Mouse (Mus musculus) lung, postnatal 4 days (tissue): Measurements from ENCODE around the gene Sash1.

Source experiments
- DNase-seq, 2 experiments: peaks; one replicate each; pipeline ENCODE4 v3.0.0; 2021

The Sash1 gene

DNA sequence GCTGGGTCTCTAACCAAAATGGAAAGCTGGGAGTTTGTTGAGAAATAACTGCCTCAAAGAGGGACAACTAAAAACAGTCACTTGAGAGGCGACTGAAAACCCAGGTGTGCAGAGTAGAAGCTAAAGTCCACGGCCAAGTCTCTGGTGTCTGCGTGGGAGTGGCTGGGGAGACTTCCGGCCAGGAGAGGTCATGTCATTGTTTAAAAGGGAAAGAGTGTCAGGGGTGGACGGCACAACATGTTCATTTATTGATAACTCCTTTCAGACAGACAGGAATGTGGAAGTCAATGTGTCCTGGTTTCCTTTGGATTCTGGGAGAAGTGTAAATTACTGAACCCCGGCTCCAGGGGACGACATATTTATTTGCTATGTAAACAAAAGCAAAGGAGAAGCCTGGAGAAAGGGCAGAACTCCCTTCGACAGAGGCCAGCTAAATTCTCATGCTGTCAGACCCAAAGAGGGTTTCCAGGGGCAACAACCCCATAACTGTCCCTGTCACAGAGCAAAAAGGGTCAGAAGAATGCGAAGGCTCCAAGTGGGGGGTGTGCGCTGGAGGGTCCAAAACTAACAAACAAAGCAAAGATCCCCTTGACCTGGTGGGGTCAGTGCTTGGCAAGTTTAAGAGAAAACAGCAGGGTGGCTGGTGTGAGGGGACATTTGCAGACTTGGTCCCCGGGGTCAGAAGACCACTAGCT, 100.3 kb downstream of the Sash1 start:
- DNase-seq, result no peak

DNA sequence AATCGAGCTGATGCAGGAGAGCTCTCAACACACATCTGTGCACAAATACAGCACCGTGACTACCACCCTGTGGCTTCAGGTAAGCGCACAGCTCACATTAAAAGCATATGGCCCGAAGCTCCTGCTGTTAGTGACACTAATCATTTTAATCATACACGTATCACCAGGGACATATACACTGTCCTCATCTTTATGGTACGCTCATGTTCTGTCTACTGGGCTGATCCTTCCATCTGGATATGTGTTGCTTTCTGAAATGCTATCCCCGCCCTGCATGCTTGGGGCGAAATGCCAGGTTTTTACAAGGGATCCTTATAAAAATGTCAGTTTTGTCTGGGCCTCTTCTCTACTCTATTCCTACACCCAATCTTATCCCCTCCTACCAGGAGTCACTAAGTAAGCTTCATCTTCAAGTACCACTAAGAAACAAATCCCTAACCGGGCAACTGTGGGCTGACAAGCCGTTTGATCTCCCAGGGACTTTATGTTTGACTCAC, 103.9 kb downstream of the Sash1 start:
- no peak for DNase-seq

DNA sequence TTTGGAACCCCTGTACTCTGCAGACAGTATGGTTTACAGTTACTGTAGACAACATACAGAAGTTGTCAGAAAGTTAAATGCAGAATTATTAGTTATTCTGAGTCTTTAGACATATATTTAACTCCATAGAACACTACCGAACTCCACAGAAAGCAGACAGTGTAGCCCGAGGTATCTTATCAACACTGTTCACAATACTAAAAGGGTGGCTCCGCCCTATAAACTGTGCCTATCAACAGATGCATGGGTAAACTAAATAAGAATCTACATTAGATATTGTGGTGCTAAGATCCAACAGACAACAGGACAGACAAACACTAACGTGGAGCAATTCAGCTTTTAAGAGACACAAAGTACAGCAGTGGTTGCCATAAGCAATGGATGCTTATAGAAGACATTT, 106.0 kb downstream of the Sash1 start:
- no peak for DNase-seq

DNA sequence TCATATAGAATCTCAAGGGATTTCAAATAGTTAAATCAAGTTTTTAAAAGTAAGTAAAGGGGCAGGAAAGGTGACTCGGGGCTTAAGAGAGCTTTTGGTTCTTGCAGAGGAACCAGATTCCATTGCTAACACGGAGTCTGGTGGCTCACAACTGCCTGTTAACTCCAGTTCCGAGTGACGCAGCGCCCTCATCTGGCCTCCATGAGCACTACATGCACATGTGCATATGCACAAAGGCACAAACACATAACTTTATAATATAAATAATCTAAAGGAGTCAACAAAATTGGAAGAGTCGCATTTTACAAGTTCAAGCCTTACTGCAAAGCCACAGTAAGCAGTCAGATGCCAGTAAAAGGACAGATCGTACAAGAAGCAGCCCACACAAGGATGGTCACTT, 107.0 kb downstream of the Sash1 start:
- no peak for DNase-seq

DNA sequence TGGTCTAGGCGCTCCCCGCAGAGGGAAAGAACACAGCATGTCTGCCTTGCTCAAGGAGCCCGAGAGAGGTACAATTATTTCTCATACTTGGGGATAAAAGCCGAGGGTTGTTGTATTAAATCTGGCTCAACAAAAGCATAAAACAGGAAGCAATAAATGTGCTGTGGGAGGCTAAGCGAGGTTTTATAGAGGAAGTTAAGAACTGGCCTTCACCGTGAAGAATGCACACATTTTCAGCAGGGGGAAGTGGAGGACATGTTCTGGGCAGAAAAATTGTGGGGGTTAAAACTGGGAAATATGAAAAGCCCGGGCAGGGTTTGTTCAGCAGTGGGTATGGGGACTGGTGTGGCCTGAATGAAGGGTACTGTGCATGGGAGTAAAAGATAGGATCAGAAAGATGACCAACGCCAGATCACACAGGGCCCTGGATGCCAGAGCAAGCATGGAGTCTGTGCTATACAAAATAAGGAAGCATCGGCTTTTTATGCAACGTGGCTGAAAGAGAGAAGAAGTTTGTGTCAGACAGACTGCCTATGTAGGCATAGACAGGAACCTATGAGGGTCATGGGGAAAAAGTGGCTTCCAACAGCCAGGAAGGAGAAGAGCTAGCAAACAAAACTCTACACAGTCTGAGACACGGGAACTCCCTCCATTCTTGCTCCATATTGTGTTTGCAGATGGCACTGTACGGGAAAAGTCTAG, 108.2 kb downstream of the Sash1 start:
- DNase-seq, result no peak

DNA sequence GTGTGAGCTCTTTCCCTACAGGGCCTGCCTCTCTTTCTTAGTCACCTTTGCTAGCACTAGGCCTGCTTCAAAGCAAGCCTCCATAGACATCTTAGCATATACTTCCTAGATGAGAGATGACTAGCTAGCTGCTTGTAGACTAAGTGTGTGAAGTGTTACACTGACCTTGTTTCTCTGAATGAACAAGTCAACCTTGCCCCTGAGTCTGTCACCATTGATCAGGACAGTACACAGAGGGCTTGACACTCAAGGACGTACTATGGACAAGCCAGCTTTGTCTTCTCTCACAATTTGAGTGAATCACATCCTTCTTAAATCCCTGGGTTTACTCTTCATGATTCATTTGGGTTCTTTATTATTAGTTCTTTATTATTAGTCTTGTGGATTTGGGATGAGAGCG, 109.1 kb downstream of the Sash1 start:
- no peak for DNase-seq

DNA sequence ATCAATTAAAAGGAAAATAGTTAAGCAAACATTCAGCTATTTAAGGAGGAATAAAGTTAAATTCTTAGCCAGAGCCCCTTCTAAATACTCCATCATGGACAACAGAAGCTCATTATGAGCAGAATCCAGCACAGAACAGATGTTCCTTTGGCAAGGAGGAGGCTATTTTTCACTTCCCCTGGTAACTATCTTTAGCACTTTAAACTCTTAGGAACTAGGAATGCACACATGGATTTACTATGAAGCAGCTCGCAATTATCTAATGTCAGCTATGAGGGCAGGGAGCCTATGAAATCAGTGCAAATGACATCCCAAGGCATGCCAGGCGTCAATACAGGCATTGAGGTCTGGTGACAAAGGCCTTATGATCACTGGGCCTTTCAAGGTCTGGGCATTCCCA, 110.1 kb downstream of the Sash1 start:
- no peak for DNase-seq

DNA sequence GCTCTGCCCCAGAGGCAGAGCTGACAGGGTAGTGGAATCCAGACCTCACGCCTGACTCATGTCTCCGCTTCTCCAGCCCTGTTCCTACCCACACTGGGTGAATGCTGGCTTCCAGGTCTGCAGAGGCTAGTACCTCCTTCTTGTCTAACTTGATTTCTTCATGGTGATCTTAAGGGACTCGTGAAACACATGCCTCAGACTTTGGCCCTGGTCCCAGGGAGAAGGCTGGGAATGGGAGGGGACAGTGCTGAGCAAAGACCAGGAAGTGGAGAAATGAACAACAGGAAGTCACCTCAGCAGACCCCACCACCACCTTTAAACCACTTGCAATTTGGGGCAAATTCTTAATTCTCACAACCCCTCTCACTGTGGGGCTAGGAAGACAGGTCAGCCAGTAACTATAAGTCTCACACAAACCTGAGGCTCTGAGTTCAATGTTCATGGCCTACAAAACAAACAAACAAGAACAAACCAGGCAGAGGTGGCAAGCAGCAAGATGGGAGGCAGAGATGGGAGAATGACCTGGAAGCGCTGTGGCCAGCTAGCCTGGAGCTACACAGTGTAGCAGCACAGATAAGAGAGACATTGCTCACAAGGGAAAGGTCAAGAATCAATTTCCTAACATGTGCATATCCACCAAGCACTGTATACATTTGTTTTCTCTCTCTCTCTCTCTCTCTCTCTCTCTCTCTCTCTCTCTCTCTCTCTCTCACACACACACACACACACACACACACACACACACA, 113.2 kb downstream of the Sash1 start:
- DNase-seq, result peak; percentile 61 to 75

DNA sequence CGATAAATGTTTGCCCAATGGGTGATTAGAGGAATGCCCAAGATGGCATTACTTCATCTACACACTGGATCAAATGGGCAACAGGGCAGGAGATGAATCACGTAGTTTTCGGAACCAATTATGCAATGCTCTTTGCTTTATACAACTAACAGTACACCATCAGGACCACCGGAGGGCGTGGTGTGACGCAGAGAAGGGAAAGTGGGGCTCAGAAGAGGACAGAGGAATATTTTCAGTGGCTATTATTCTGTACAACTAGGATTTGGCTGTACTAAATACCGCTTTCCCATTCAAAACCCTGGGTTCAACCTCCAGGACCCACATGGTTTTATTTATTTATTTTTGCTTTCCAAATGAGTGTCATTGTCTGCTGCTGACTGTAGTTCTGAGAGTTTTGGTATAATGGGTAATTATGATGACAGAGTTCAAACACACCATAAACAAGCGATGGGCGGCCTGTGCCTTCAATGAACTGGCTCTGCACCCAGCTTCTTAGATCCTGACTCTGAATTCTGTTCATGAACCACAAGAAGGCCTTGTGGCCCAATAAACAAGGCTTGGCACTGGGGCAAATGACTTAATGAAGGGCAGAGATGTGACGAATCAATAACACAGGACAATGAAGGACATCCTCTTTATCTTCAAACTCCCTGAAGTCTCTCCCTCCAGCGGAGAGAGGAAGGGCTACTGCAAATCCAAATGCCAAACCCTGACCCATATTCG, 114.8 kb downstream of the Sash1 start:
- DNase-seq, result no peak

DNA sequence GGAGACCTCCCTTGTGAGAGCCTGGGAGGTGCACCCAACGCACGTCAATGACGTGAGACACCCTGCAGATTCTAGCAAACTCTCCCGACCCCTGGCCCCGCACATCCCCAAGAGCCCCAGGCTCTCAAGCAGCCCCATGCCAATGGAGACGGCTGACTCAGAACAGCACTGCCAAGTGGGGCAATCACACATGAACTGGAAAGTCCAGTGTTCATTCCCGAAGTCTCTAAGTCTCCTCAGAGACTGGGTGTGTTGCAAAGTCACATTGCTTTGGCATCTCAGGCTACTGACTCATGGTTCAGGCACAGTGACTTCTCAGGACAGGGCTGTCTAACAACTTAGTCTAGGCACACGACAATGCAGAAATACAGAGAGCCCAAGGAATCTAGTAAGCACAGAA, 117.2 kb downstream of the Sash1 start:
- DNase-seq, result no peak

DNA sequence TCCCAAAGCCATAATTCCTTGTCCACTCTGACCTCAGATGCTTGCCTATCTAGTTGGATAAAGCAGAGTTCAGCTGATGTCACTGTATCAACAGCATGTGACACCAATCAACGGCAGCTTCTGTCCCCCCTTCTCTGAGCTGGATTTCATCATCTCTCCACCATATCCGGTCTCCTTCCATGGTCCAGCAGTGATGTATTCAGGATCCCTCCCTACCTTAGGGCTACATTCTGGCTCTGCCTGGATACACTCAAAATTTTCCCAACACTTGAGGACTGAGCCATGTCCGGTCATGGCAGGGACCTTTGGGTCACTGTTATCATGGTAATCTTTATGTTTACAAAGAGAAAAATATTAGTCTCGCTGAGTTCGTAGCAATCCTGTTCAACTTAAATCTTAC, 118.5 kb downstream of the Sash1 start:
- no peak for DNase-seq

DNA sequence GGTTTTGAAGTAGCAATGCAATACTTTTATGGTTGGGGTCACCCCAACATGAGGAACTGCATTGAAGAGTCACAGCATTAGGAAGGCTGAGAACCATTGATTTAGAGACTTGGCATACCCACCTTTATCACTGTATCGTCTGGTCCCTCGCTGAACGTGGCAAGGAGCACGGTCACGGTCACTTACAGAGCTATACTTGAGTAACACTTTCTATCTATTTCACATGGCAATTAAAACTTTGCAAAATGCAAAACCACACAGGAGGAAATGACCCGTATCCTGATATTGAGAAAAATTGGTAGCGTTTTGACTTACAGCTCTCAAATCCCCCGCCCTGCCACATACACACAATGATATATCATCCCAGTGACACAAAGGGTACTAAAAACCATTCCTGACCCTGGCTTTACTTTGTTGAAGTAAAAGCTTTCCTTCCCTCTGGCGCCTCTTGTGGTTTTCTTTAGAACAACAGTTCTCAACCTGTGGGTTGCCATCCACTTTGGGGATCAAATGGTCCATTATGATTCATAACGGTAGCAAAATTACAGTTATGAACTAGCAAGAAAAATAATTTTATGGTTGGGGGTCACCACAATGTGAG, 119.8 kb downstream of the Sash1 start:
- DNase-seq, result peak in 1 of 2 experiments; percentile 31

DNA sequence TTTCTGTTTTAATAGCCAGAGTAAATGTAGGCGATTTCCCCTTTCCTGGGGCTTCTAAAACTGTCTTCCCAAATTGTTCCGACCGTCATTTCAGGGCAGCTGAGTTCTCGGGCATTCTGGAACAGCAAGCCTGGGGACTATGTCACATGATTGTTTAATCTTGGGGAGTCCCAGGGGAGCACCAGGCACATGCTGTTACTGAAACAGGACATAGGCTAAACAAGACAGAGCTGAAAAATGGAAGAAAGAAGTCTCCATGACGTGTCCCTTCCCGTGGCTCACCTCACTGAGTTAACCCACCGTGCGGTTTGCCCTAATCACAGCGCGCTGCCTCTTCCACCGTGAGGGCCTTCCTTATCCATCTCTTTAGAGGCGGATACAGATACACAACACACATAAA, 123.1 kb downstream of the Sash1 start:
- DNase-seq, result no peak

DNA sequence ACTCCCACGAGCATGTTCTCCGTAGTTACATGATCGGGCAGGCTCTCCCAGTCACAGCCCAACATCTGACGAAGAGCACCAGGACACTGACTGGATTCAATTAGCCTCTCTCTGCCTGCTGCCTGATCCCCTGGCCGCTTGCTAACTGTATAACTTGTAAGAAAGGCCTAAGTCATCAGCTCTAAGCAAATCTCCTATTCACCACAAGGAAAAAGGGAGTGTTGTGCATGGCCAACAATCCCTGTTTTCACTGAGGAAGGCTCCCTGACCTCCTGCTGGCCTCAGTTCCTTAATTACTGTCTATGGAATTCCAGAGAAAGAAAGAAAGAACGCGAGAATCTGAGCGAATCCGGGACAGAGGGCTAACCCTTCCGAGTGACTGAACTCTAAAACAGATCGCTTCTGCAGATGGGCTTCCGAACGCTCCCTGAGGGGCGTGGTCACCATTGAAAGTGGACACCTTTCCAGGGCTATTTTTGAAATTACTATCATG, 123.6 kb downstream of the Sash1 start:
- DNase-seq, result peak; percentile 29 to 45

DNA sequence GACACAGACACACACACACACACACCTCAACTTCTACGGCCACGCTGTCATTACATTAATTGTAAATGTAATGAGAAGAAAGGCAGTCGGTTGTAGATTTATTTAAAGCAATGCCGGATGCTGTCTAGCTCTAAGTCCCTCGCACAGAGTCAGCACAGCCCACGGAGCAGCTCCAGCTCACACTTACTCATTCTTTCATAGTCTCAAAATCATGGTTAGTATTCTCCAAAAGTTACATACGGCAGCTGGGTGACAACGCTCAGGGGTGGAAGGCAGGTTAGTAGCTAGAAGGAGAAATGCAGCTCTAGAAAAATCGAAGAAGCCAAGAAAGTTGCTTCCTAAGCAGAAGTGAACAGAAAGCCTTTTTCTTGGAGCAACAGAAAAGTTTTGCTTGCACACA, 124.2 kb downstream of the Sash1 start:
- no peak for DNase-seq

DNA sequence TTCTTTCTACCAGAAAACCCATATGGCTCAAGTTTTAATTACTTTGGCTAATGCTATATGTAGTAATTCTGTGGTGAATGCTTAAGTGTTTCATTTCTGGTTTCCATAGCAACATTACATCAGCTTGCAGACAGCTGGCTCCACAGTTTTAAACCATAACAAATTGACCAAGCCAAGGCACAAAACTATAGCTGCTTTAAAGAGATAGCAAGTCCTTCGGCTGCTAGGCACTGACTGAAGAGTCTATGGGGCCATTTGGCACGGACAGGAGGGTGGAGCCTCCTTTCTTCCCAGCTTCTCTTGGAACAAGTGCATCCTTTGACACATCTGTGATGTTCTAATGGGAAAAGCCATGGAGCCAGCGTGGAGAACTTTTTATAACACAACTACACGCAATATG, 125.3 kb downstream of the Sash1 start:
- peak; percentile 48 to 77 for DNase-seq

DNA sequence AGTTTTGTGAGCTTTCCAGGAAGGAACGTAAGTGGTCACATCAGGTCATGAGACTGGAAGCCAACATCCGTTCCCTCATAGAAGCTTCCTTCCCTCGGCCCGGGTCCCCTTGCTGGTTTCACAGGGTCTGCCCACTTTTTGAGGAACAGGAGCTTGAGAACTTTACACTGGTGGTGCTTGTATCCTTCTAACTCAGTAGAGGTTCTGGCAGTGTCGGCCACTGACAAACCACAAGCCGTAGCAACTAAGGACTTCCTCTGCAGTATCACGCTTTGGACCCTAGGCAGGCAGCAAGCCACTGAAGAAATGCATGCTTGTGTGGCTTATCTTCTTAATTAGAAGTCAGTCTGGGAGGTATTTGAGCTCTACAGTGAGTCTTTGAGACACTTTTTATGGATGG, 126.6 kb downstream of the Sash1 start:
- DNase-seq, result no peak

DNA sequence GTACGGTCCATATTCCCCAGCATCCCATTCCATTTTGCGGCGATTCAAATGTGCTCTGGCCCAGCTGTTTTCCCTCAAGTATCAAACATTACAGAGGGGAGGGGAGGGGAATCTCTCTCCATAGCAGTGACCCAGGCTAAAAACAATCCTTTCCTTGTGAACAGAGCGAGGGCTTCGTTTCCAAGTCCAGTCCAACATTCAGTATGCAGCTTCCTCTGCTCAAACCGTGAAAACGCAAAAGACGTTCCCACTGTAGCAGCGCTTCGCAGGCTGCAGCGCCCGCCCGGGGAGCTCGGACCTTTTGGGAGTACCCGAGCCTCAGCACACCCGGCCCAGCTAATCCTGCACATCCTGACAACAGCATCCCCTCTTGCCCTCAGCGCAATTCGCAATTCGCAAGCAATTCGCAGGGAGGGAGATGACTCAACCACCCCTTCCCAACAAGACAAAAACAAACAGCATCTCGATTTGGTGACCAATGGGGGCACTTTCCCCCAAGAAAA, 128.4 kb downstream of the Sash1 start:
- peak; percentile 25 to 62 for DNase-seq

DNA sequence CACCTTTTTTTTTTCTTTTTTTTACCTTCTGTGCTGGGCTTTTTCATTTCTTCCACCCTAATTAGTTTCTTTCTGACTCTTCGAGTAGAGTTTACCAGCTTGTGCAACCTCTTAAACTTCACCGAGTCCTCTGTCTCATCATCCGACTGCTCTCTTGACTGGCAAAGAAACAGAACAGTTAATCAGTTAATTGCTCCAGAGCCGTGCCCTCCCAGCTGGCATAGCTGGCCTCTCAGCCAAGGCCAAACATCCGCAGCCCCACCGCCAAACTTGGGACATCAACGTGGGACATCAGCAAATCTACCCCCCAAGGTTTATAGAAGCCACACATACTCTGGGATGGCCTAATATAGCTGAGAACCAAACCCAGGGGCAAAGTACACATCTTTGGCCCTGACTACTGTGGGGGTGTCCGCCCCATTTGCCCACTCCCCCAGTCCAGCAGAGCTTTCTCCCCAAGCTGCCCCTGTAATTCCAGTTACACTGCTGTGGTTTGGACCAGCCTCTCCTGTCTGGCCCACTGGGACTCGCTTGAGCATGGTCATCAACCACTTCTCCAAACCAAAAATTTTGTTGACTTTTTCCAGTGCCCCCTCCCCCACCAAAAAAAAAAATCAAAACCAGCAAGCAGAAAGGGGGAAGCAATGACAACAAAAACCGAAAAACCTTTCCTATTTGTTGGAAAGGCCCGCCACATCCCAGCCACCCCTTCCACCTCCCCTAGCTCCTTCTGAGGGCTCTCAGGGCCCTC, 129.1 kb downstream of the Sash1 start:
- peak; percentile 31 to 68 for DNase-seq

DNA sequence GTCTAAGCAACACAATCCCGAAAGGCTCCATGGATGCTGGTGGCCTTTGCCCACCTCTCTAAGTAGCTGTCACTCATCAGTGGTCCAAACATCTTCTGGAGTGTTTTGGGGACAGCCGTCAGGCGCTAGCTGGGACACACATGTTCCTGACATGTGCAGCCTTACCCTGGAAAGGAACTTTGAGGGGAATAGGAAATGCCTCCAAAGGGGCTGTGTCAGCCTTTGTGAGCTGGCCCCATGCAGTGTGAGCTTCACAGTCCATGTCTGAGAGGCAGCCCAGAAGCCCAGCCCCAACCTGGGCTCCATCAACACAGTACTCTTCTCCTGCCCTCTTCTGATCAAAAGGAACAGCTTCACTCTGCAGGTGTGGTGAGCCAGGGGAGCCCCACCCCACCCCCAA, 132.5 kb downstream of the Sash1 start:
- no peak for DNase-seq

DNA sequence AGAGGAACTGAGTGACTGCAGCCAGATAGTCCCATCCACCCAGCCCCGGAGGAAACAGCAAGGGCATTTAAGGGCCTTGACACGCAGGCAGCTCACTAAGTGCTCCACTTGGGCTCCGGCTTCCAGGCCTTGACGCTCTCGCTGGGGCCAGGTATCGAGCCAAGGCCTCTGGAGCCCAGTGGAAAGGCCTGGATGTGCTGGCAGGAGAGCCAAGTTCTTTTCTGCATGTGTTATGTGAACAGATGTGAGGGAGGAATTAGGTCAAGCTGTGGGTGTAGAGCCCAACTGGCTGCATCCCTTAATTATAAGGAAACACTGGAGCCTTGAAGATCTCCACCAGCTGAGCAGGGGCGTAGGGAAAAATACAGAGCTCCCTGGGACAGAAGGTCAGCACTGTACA, 133.4 kb downstream of the Sash1 start:
- DNase-seq, result peak; percentile 18 to 70

DNA sequence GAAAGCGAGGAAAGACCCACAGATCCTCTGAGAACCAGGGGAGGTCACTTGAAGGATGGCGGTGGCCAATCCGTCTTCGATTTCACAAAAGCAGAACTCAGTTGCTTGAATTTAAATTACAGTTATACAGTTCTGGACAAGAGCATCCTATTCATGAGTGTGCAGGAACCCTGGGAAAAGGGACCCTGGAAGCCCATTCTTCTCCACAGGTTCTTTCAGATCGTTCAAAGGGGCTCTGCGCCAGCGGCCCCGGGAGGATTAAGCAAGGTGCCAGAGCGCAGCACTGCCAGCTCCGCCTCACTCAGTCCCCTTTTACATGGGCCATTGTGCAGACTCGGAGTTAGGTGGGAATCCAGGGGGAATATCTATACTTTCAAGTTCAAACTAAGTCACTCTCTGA, 136.3 kb downstream of the Sash1 start:
- DNase-seq, result peak in 1 of 2 experiments; percentile 9
